Mouse (Mus musculus) erythroblast, embryonic 14.5 days (primary cell): Measurements from ENCODE around the gene Pnmal2.

ENCODE experiments used
- GATA1 ChIP-seq: IDR thresholded peaks from 2 replicates; pipeline ENCODE4 v1.6.1; 2012; ENCODE audit warnings: low read length, inconsistent platforms, mixed read lengths
- TAL1 ChIP-seq: IDR thresholded peaks from 3 replicates; pipeline ENCODE4 v1.6.1; 2012; ENCODE audit warnings: low read length, inconsistent platforms, mixed read lengths

- TF ChIP-seq GATA1 (no peak), TAL1 (no peak)
These were observed 36.1 kb upstream of the Pnmal2 start for GRCm38 (mm10) chr7:16908367-16908766.
